Mouse (Mus musculus) C2C12 (cell line): Measurements from ENCODE around the gene Itgb7. TPM values are rescaled to one million over a fixed set of nuclear protein-coding genes. Genes with fewer than 3 reads are reported as not detected.

ENCODE experiments used
- H3K27me3 ChIP-seq: one replicate; pipeline ENCODE4 v1.6.1; 2011; ENCODE audit not compliant: control insufficient read depth, insufficient read depth, insufficient read length
- H3K36me3 ChIP-seq: one replicate; pipeline ENCODE4 v1.6.1; 2011; ENCODE audit not compliant: control insufficient read depth, insufficient read depth
- H3K4me3 ChIP-seq: one replicate; pipeline ENCODE4 v1.5.1; 2011; ENCODE audit warnings: mild to moderate bottlenecking, control low read depth; ENCODE audit not compliant: poor library complexity, insufficient read depth, severe bottlenecking
- H3K79me2 ChIP-seq: one replicate; pipeline ENCODE4 v1.6.1; 2011; ENCODE audit not compliant: control insufficient read depth, insufficient read depth
- H3K79me3 ChIP-seq: one replicate; pipeline ENCODE4 v1.6.1; 2011; ENCODE audit warnings: low read depth, control low read depth
- H3ac ChIP-seq: one replicate; pipeline ENCODE3; 2011; ENCODE audit warnings: low read depth; ENCODE audit not compliant: control insufficient read depth, insufficient read length
- CEBPB ChIP-seq: IDR thresholded peaks from one replicate; pipeline ENCODE4 v1.6.1; 2011; ENCODE audit warnings: low read depth, mild to moderate bottlenecking, control low read depth, moderate library complexity
- CTCF ChIP-seq: IDR thresholded peaks from one replicate; pipeline ENCODE4 v1.5.1; 2011; ENCODE audit not compliant: control insufficient read depth, insufficient read depth, insufficient read length
- FOSL1 ChIP-seq: IDR thresholded peaks from one replicate; pipeline ENCODE4 v1.8.0; 2011; ENCODE audit warnings: mild to moderate bottlenecking, low read length; ENCODE audit not compliant: poor library complexity, insufficient read depth, severe bottlenecking
- MAX ChIP-seq: IDR thresholded peaks from one replicate; pipeline ENCODE4 v1.6.1; 2011; ENCODE audit warnings: mild to moderate bottlenecking, control low read depth
- MYOD1 ChIP-seq: IDR thresholded peaks from one replicate; pipeline ENCODE4 v1.6.1; 2011; ENCODE audit warnings: low read depth; ENCODE audit not compliant: control insufficient read depth, insufficient read length
- MYOG ChIP-seq: IDR thresholded peaks from one replicate; pipeline ENCODE4 v1.6.1; 2011; ENCODE audit not compliant: control insufficient read depth, insufficient read length; ENCODE audit errors: extremely low read depth
- USF1 ChIP-seq: IDR thresholded peaks from one replicate; pipeline ENCODE4 v1.6.1; 2011; ENCODE audit warnings: low read depth, mild to moderate bottlenecking, control low read depth, moderate library complexity
- polyA plus RNA-seq: library from polyadenylated mRNA; unstranded; fragments of >200 nt; fragmentation: generic; extraction: Trizol; gene quantifications from one replicate; pipeline ENCODE4 v1.2.1, GENCODE M21; 2012; ENCODE audit warnings: missing spikeins

The Itgb7 gene
- polyA plus RNA-seq, 1 experiment: 58.8 TPM

- Histone ChIP-seq H3K36me3 (peaks cover 51% of the 10 kb centered on the region), H3K79me3 (peaks cover 21% of the 10 kb centered on the region), H3ac (peak overlapping the region; percentile 51), H3K27me3 (no peaks in the 10 kb centered on the region), H3K4me3 (no peak overlapping the region), H3K79me2 (peaks cover 40% of the 10 kb centered on the region)
- TF ChIP-seq FOSL1 (no peak), MAX (no peak), CTCF (no peak), MYOD1 (no peak), MYOG (no peak), USF1 (no peak), CEBPB (no peak)
Measured at GRCm38 (mm10) chr15:102224992-102225617, 6.6 kb downstream of the Itgb7 start.

- Histone ChIP-seq H3K79me2 (peaks cover 33% of the 10 kb centered on the region), H3ac (peak overlapping the region; percentile 51), H3K36me3 (peaks cover 56% of the 10 kb centered on the region), H3K79me3 (peaks cover 18% of the 10 kb centered on the region), H3K27me3 (no peaks in the 10 kb centered on the region), H3K4me3 (no peak overlapping the region)
- TF ChIP-seq FOSL1 (no peak), CTCF (peak; percentile 99), MAX (no peak), CEBPB (no peak)
Measured at GRCm38 (mm10) chr15:102224186-102224991, 7.4 kb downstream of the Itgb7 start.

- no peak for TF ChIP-seq MYOD1
- TF ChIP-seq CEBPB: no peak
- TF ChIP-seq MAX: no peak
- no peak for TF ChIP-seq FOSL1
- no peak for TF ChIP-seq USF1
- TF ChIP-seq CTCF: no peak
- TF ChIP-seq MYOG: no peak
- Histone ChIP-seq H3K79me3 (peaks cover 5% of the 10 kb centered on the region), H3K36me3 (peaks cover 67% of the 10 kb centered on the region), H3K27me3 (no peaks in the 10 kb centered on the region), H3ac (no peak overlapping the region), H3K4me3 (no peak overlapping the region), H3K79me2 (peaks cover 13% of the 10 kb centered on the region)
Measured at GRCm38 (mm10) chr15:102222386-102222785, 9.4 kb downstream of the Itgb7 start.

DNA sequence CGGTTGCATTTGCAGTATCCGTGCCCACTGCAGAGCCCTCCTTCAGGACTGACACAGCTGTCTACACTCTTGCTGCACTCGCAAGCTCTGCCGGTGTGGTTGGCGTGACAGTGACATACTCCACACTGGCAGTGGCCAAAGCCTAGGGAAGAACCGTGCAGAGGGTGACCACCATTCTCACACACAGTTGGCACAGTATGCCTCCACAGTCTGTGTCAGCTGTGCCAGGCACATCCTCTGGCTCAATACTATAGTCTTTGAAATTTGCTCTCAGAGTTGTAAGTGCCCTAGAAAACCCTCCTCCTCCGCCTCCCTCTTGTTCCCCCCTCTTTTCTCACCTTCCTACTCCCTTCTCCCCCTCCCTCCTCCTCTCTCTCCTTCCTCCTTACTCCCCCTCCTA is 14.4 kb downstream of the Itgb7 start:
- no peak for TF ChIP-seq FOSL1
- TF ChIP-seq MYOG: no peak
- TF ChIP-seq MAX: no peak
- no peak for TF ChIP-seq CTCF
- TF ChIP-seq CEBPB: no peak
- TF ChIP-seq MYOD1: no peak
- TF ChIP-seq USF1: no peak
- Histone ChIP-seq H3K79me3 (no peaks in the 10 kb centered on the region), H3ac (no peak overlapping the region), H3K79me2 (no peaks in the 10 kb centered on the region), H3K4me3 (no peak overlapping the region), H3K27me3 (no peaks in the 10 kb centered on the region), H3K36me3 (peaks cover 87% of the 10 kb centered on the region)

DNA sequence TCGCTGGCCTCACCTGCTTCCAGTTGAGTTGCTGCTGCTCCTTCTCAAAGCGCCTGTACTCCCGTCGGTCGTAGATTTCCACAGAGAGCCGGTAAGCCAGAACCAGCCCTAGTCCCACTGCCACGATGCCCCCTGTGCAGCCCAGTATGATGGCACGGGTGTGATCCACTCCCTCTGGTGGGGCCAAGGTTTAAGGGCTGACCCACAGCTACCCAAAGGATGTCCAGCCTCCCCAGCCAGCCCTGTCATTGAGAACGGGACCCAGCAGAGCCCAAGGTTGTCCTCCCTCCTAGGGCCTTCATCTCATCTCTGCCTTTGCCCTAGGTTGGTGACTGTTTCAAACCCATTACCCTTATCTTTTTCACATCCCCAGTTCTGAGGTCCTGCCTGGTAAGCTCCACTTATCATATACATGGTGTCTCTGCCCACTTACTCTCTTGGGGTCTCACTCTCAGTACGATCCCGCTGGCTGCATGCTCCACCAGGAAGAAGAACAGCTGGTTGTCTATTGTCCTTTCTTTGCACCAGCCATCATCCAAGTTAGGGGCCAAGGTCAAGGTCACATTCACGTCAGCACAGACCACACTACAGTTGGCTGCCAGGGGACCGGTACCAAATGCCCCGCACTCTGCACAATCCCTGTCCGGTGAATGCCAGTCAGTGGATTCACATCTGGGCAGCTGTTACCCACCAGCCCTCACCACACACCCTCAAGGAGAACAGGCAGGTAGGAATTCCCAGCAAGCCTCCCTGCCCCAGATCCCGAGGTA is 15.1 kb downstream of the Itgb7 start:
- no peaks in the 10 kb centered on the region for H3K79me2 ChIP-seq
- H3K36me3 ChIP-seq: peaks cover 89% of the 10 kb centered on the region
- H3ac ChIP-seq: no peak overlapping the region
- no peaks in the 10 kb centered on the region for H3K27me3 ChIP-seq
- no peaks in the 10 kb centered on the region for H3K79me3 ChIP-seq
- no peak for TF ChIP-seq MAX
- no peak for TF ChIP-seq USF1
- TF ChIP-seq MYOD1: no peak
- TF ChIP-seq CEBPB: no peak
- no peak for TF ChIP-seq FOSL1
- no peak for TF ChIP-seq CTCF
- no peak for TF ChIP-seq MYOG
- H3K4me3 ChIP-seq: no peak overlapping the region
